Mouse (Mus musculus) bone marrow macrophage, adult 2 months (primary cell): ENCODE data around the gene Gm17571. TPM values are rescaled to one million over a fixed set of nuclear protein-coding genes. Genes with fewer than 3 reads are reported as not detected.

ENCODE experiments used
- H3K27ac ChIP-seq: 2 replicates; pipeline ENCODE4 v1.5.1; 2012; ENCODE audit warnings: low read depth, low read length; ENCODE audit not compliant: insufficient read depth
- H3K4me1 ChIP-seq: 2 replicates; pipeline ENCODE4 v1.6.1; 2012; ENCODE audit warnings: low read length; ENCODE audit not compliant: control insufficient read depth, insufficient read depth
- H3K4me3 ChIP-seq: 2 replicates; pipeline ENCODE4 v1.5.1; 2012; ENCODE audit warnings: mild to moderate bottlenecking, low read length, moderate library complexity; ENCODE audit not compliant: insufficient read depth
- CTCF ChIP-seq: IDR thresholded peaks from 2 replicates; pipeline ENCODE4 v1.5.1; 2012; ENCODE audit warnings: low read depth, mild to moderate bottlenecking, low read length, moderate library complexity
- POLR2A ChIP-seq: IDR thresholded peaks from 2 replicates; pipeline ENCODE4 v1.6.1; 2012; ENCODE audit warnings: mild to moderate bottlenecking, low read depth, low read length, borderline replicate concordance
- polyA plus RNA-seq: library from polyadenylated mRNA; stranded (reverse); fragments of >200 nt; gene quantifications from 2 replicates; pipeline ENCODE4 v1.2.4, GENCODE M21; 2012; ENCODE audit not compliant: missing spikeins, insufficient read depth, insufficient read length

The Gm17571 gene
- polyA plus RNA-seq, 1 experiment, result not detected

DNA sequence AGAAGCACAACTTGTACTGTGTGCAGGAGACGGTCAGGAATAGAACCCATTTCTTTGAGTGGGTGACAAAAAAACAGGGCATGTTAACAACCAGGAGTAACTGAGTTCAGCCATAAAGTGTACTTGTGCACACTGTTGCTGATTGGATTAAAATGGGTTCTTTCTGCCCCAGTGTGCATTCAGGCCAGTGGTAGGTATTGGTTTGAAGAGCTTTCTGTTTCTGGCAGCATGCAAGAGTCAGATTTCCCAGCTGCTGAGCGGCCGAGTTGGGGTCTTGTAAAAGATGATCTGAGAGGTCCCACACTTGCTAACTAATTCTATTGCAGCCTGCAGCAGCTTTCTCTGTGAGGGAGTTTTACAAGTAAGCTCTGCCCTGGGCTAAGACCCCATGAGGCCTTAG, 13.5 kb upstream of the Gm17571 start:
- TF ChIP-seq POLR2A (no peak), CTCF (no peak)
- no peak overlapping the region for H3K4me3 ChIP-seq
- no peaks in the 10 kb centered on the region for H3K4me1 ChIP-seq
- no peak overlapping the region for H3K27ac ChIP-seq

DNA sequence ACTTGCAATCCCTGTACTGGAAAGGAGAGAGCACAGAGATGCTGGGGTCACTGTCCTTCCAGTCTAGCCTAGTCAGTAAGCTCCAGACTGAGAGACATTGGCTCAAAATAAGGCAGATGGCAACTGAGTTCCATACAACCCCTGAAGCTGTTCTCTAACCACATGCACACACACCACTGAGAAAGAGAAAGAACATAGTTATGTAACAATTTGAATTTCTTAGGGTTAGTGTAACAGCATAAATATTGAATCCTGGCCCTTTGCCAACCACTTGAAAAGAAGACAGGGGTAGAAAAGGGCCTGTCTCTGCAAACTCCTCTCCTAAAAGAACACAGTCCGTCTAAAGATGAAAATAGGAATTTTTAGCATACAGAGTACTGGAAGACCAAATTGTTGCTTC, 12.8 kb upstream of the Gm17571 start:
- H3K4me3 ChIP-seq, result no peak overlapping the region
- TF ChIP-seq POLR2A (no peak), CTCF (no peak)
- H3K27ac ChIP-seq, result no peak overlapping the region
- no peaks in the 10 kb centered on the region for H3K4me1 ChIP-seq

GRCm38 (mm10) chr9:13457774-13458173, 11.2 kb upstream of the Gm17571 start:
- Histone ChIP-seq H3K4me1 (no peaks in the 10 kb centered on the region), H3K27ac (no peak overlapping the region), H3K4me3 (no peak overlapping the region)
- TF ChIP-seq POLR2A, result no peak
- TF ChIP-seq CTCF, result no peak

DNA sequence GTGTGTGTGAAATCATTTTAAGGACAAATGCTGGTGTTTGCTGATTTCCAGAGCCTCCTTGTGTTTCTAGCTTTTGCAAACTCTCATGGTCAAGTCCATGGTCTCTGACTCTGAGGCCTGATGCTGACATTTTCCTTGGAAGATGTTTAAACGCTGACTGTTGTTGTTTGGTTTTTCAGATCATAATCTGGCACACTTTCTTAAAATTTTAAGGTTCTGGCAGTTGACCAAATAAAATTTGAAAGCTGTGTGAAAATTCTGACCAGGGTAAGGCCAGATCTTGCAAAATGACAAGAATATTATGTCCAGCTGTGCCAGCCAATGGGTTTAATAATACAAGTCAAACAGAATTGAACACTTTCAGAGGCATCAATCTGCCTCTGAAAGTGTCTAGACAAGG, 8.7 kb upstream of the Gm17571 start:
- Histone ChIP-seq H3K4me1 (no peaks in the 10 kb centered on the region), H3K4me3 (no peak overlapping the region), H3K27ac (no peak overlapping the region)
- no peak for TF ChIP-seq POLR2A
- no peak for TF ChIP-seq CTCF

GRCm38 (mm10) chr9:13454651-13455123, 8.1 kb upstream of the Gm17571 start:
- no peak for TF ChIP-seq CTCF
- TF ChIP-seq POLR2A, result no peak
- Histone ChIP-seq H3K27ac (no peak overlapping the region), H3K4me1 (no peaks in the 10 kb centered on the region), H3K4me3 (no peak overlapping the region)

DNA sequence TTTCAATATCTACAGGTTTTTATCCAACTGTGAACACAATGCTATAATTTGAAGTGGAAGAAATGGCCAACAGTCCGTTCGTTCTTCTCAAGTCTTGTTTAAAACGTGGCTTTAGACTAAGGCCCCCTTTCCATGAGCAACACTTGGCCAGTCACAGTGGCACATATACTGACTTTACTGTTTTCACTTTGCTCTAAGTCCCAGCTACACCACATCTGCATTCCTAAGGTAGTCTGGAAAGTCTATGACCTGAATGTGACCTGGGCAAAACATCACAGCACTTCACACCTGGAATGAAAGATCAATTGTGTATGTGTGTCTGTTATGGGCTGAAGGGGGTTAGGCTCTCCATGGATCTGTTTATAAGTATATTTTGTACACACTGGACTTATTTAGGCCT, 2.2 kb upstream of the Gm17571 start:
- Histone ChIP-seq H3K4me3 (no peak overlapping the region), H3K27ac (no peak overlapping the region), H3K4me1 (peaks cover 4% of the 10 kb centered on the region)
- no peak for TF ChIP-seq POLR2A
- no peak for TF ChIP-seq CTCF

GRCm38 (mm10) chr9:13446236-13446635, 317 bp downstream of the Gm17571 start:
- no peak overlapping the region for H3K4me3 ChIP-seq
- peaks cover 4% of the 10 kb centered on the region for H3K4me1 ChIP-seq
- no peak overlapping the region for H3K27ac ChIP-seq
- TF ChIP-seq POLR2A, result no peak
- no peak for TF ChIP-seq CTCF

DNA sequence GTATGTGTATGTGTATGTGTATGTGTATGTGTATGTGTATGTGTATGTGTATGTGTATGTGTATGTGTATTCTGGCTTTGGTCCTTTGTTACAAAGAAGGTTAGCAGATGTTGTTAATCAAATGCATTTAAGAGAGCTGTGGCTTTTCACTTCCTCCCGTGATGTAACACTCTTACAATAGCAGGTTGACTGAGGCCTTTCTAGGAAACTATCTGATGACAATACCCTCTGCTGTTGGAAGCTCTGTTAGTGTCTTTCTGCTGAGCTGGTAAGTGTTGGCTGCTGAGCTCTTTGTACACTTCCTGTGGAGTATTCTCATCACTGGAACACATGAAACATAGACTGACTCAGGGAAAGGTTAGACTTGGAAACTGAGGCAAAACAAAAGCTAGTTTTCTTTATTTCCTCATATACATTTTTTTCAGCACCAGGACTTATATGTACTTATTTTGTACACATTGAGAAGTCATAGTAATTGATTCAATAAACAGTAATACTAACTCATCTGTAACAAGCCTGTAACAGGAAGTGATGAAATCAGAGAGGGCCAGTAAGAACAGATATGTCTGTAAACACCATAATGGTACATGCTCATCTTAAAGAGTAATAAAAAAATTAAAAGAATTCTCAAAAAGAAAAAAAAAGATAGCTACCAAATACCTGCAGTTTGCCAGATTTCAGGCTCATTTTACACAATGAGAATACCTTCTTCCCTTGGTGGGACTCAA, 2.9 kb downstream of the Gm17571 start:
- Histone ChIP-seq H3K4me3 (no peak overlapping the region), H3K27ac (no peak overlapping the region), H3K4me1 (peaks cover 4% of the 10 kb centered on the region)
- no peak for TF ChIP-seq CTCF
- TF ChIP-seq POLR2A, result no peak

DNA sequence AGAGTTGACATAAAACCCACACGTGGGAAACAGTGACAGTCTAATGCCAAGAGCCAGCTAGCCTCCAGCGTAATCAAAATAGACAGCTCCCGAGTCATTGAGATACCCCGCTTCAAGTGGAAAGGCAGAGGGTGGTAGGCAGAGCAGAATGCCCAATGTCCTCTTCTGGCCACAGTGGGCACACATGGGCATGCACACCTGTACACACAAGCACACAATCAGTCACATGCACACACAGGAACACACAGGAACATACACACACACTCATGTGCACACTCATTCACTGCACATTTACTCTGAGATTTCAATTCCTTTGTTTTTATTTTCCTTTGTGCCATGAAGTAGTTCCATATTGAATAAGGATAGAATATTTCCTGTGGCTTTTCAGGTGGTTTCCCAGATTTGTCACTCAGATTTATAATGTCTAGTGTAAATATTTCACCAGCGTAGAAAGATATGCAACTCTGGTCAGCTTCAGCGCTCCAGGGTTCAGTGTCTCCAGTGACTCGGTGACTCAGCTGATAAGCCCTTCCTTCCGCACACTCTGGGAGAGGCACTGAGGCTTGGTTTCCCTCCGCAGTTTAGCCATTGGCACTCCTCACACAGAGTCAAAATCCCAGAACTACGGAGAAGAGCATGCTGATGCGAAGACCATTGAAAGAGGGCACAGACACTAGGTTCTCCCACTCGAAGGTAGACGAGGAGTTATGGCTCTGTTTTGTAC, 4.4 kb downstream of the Gm17571 start:
- Histone ChIP-seq H3K4me1 (peaks cover 4% of the 10 kb centered on the region), H3K4me3 (no peak overlapping the region)

DNA sequence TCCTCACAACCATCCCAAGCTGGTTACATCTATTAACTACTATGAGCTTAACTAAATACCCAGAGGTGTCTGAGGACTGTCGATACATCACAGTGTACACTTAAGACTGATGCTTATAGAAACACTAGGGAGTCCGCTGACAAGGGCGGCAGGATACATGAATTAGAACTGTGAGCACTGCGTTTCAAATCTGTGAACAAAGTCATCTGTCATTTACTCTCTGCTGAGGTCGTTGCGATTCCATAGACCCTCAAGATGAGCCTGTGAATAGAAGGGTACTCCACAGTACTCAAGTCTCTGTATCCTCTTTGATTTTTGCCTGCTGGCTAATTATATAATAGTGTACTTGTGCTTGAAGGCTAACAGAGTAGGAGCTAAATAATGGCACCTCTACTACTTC, 5.6 kb downstream of the Gm17571 start:
- no peak overlapping the region for H3K27ac ChIP-seq
- H3K4me1 ChIP-seq, result peaks cover 4% of the 10 kb centered on the region
- H3K4me3 ChIP-seq, result no peak overlapping the region
- TF ChIP-seq CTCF (no peak), POLR2A (no peak)

More for the DNA sequence above, 4.4 kb downstream of the Gm17571 start:
- no peak for TF ChIP-seq POLR2A
- TF ChIP-seq CTCF, result no peak
- H3K27ac ChIP-seq, result no peak overlapping the region
